Comparison of ENCODE assay signal across 21 mouse cellular contexts in genomic region chr19:37290906-37291305, GRCm38 (mm10). TPM values are rescaled to one million over a fixed set of nuclear protein-coding genes. Genes with fewer than 3 reads are reported as not detected.
DNase-seq lines count a peak whose midpoint lies in the region; ATAC-seq lines count a peak whose summit lies in the region.
"Had no signal": no experiment of that assay in that cellular context is flagged by ENCODE, and none has a peak within 500 bp of the region (broad histone marks: within the 10 kb centered on the region; RNA-seq: fewer than 3 reads in every experiment).

No protein-coding gene starts in this region.

- H3K4me1 ChIP-seq in heart, embryonic 13.5 days, result peaks cover 42% of the 10 kb centered on the region
- H3K4me1 ChIP-seq: limb, embryonic 12.5 days; liver, embryonic 13.5 days; lung, embryonic 15.5 days; neural tube, embryonic 15.5 days had no signal

- peaks cover 31% of the 10 kb centered on the region for H3K36me3 ChIP-seq in heart, embryonic 13.5 days
- H3K36me3 ChIP-seq: lung, embryonic 15.5 days had no signal

- peak overlapping the region; percentile 33 for H3K9ac ChIP-seq in heart, embryonic 13.5 days
- H3K9ac ChIP-seq: limb, embryonic 12.5 days; liver, embryonic 13.5 days; lung, embryonic 15.5 days; neural tube, embryonic 15.5 days had no signal

- no peaks in the 10 kb centered on the region for H3K9me3 ChIP-seq in heart, embryonic 13.5 days
- H3K9me3 ChIP-seq: G1E; limb, embryonic 12.5 days; liver, embryonic 13.5 days; lung, embryonic 15.5 days; neural tube, embryonic 15.5 days had no signal

- H3K27ac ChIP-seq in heart, embryonic 13.5 days (replicated peaks), result peak overlapping the region; percentile 91
- H3K27ac ChIP-seq: layer of hippocampus, adult 2 months; left cerebral cortex, adult 2 months; limb, embryonic 12.5 days; liver, embryonic 13.5 days; lung, embryonic 15.5 days; neural tube, embryonic 15.5 days had no signal

- peak; percentile 59; the same call in 1 of the 2 replicates for ATAC-seq in heart, embryonic 13.5 days (ENCODE audit: extremely low read depth, insufficient number of reproducible peaks, low FRiP score, low TSS enrichment)
- peak; percentile 27; the same call in 1 of the 2 replicates for ATAC-seq in monocyte, adult 5-6 weeks (replicated peaks; ENCODE audit: insufficient number of reproducible peaks, low FRiP score, low TSS enrichment, poor library complexity, severe bottlenecking)
- ATAC-seq: CD4-positive, CD25-positive, alpha-beta regulatory T cell, adult 4 months; hindbrain, embryonic 16.5 days had no signal

- peak overlapping the region; percentile 47 for H3K4me2 ChIP-seq in heart, embryonic 13.5 days
- H3K4me2 ChIP-seq: limb, embryonic 12.5 days; liver, embryonic 13.5 days; lung, embryonic 15.5 days; neural tube, embryonic 15.5 days had no signal

- DNase-seq in adrenal gland, adult (ENCODE audit: inconsistent age in 2 of 2, low spot score in 1 of 2), result peak; percentile 65 to 68
- DNase-seq in adrenal gland, postnatal 4 days (ENCODE audit: low spot score in 2 of 2), result no peak
- no peak for DNase-seq in heart, adult 8-10 months (ENCODE audit: low spot score)
- peak; percentile 50 to 52 for DNase-seq in heart, postnatal 10 days
- no peak for DNase-seq in ovary, postnatal 14 days (ENCODE audit: low spot score)
- no peak for DNase-seq in right cerebral cortex, postnatal 25 days
- DNase-seq: cerebellum, adult 8-10 months; gastrocnemius, postnatal 36 days; kidney, adult 11 months; kidney, postnatal 10 days; liver, embryonic 13.5 days had no signal

- no peak overlapping the region for H3K4me3 ChIP-seq in heart, embryonic 13.5 days
- H3K4me3 ChIP-seq: layer of hippocampus, adult 2 months; left cerebral cortex, adult 2 months; limb, embryonic 12.5 days; liver, embryonic 13.5 days; lung, embryonic 15.5 days; neural tube, embryonic 15.5 days had no signal

- no peaks in the 10 kb centered on the region for H3K27me3 ChIP-seq in heart, embryonic 13.5 days (replicated peaks)
- H3K27me3 ChIP-seq: limb, embryonic 12.5 days; liver, embryonic 13.5 days; lung, embryonic 15.5 days; neural tube, embryonic 15.5 days had no signal

- WGBS in heart, embryonic 13.5 days, result 55% methylated on average over 8 of the region's 8 CpGs

- intact Hi-C loops in heart, postnatal 10 days (cut with DNase I), result no loop called here

RNA-seq across cellular contexts. Expression of gene Ide, which starts 46.7 kb away (rescaled TPM):
- 10 to 100 TPM; 65.4 to 69.4 TPM for total RNA-seq in adrenal gland, postnatal 4 days (2021)
- polyA plus RNA-seq in heart, embryonic 13.5 days (2015; fragmentation: Nextera tagmentation; extraction: Ambion mirVana), result 52.5 and 59.0 TPM in 2 replicates
- 100 to 1,000 TPM in 1 of 4 experiments, 10 to 100 TPM in 3; 54.5 to 105 (median 65.6) TPM for total RNA-seq in heart, adult 8-10 months (2022)
- total RNA-seq in heart, postnatal 10 days (2021), result 100 to 1,000 TPM; 109 to 147 TPM
- 37.4 to 94.5 TPM (median 41.3 TPM) in 3 replicates for total RNA-seq in monocyte, adult 5-6 weeks (2017)

Comparison
In these comparisons a context has a peak if more than half of its experiments do, and no peak if none do; other contexts are left out.
1. DNase-seq: peak in adrenal gland, adult (2 of 2) and heart, postnatal 10 days (2 of 2); none in adrenal gland, postnatal 4 days (0 of 2), heart, adult 8-10 months (single experiment), ovary, postnatal 14 days (single experiment) and right cerebral cortex, postnatal 25 days (single experiment).